Mouse (Mus musculus): ENCODE measurements at regions not wholly inside any gene's neighbourhood (a gene's known extent, or its start where the extent isn't known, plus 50 kb on each side); places are given as distances from the start of the nearest gene placed in this dataset.

DNA sequence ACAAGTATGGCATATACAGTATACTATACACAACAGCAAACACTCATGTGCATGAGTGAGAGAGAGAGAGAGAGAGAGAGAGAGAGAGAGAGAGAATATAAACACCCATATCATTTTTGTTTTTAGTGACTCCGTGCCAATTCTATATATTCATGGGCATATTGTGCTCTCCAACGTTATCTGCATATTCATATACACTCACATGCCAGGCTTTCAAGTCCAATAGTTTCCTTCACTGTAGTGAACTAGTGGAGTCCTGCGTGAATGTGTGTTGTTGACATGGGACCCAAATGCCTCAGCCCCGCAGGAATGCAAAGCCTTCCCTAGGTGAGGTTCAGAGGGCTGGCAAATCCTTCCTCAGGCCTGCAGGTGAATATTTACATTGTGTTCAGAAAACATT, 53.4 kb upstream of the Nab1 start:
- Histone ChIP-seq H3K4me2 (no peak overlapping the region), H3K27me3 (no peaks in the 10 kb centered on the region), H3K36me3 (no peaks in the 10 kb centered on the region), H3K4me3 (no peak overlapping the region), H3K9ac (no peak overlapping the region), H3K9me3 (no peaks in the 10 kb centered on the region), H3K27ac (no peak overlapping the region), H3K4me1 (0 out of 2 replicates have a peak, but pooled peaks cover 6% of the 10 kb centered on the region)
- no peak for ATAC-seq (ENCODE audit: insufficient number of reproducible peaks, insufficient read depth, low FRiP score, low TSS enrichment, low read depth)
- WGBS = 62% methylated on average over 4 of the region's 4 CpGs

DNA sequence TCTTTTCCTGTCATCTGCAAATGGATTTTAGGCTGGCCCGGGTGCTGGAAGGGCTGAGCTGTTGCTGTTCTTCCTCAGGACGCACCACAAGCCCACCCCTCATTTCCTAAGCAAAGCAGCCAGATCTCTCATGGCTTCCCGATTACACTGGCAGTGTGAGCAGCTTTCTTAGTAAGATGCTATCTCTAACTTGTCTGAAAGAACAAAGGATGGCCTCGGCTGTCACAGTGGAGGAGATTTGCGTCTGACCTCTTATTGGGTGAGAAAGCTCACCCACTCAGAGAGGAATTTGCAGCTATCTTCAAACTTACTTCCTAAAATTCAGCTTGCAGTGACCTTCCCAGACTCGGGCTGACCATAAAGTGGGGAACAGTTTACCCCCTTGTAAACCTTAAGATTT, 64.7 kb upstream of the Nemp2 start:
- no peak overlapping the region for H3K4me2 ChIP-seq
- H3K4me1 ChIP-seq = no peaks in the 10 kb centered on the region
- H3K27me3 ChIP-seq = no peaks in the 10 kb centered on the region
- WGBS = 45% methylated on average over 6 of the region's 6 CpGs
- H3K27ac ChIP-seq = no peak overlapping the region
- H3K9ac ChIP-seq = no peak overlapping the region
- no peaks in the 10 kb centered on the region for H3K9me3 ChIP-seq
- ATAC-seq (ENCODE audit: insufficient number of reproducible peaks, insufficient read depth, low FRiP score, low TSS enrichment, low read depth) = no peak
- H3K36me3 ChIP-seq = no peaks in the 10 kb centered on the region
- H3K4me3 ChIP-seq = no peak overlapping the region

DNA sequence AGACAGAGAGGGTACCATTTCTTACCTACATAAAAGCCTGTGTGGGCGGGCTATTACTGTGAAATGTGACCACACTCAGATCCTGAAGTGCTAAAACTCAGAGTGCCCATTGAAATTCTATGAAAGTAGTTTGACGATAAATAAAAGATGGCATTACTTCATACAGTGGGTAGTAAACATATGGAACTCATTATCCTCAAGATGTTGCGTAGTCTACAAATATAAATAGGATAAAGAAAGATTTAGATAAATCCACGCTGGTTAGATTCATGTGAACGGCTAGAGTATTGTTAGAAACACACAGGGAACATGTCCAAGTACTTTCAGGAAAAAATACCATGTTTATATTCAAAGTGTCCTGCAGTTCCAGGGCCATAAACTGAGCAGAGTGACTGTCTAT, 58.8 kb upstream of the Nemp2 start:
- Histone ChIP-seq H3K4me2 (no peak overlapping the region), H3K36me3 (no peaks in the 10 kb centered on the region), H3K27me3 (no peaks in the 10 kb centered on the region), H3K4me1 (no peaks in the 10 kb centered on the region), H3K4me3 (no peak overlapping the region), H3K27ac (no peak overlapping the region), H3K9me3 (no peaks in the 10 kb centered on the region), H3K9ac (no peak overlapping the region)
- WGBS = 44% methylated on average over 5 of the region's 5 CpGs
- no peak for ATAC-seq (ENCODE audit: insufficient number of reproducible peaks, insufficient read depth, low FRiP score, low TSS enrichment, low read depth)

DNA sequence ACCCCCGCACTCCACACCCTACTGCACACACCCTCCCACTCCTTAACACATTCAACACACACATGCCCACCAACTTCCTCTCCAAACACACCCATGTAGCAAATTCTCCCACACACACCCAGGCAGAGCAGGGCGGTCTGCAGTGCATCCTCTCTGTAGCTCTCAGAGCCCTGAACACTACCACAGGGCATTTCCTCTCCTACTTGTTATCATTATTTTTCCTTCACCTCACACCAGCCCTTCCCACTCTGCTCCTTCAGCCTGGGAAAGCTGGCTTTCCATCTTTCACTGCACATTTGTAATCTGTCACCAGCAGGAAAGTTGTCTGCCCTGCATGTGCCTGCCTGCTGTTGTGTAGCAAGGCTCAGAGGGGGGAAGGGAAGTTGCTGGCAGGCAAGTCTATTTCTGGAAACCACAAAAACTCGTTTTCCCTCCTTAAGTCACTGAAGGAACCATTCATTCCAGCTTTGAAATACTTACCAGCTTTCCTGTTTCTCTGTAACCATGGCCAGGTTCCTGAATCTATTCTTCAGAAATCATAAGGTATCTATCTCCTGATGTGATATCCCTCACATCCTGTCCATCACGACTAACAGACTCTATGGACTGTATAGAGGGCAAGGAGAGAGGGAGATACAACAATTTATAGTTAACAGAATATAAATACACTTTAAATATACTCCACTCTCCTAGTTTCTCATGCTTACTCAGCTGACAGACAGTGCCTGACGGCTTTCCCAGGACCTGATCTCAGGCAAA, 52.0 kb upstream of the Nemp2 start:
- Histone ChIP-seq H3K4me2 (peak overlapping the region; percentile 38), H3K27me3 (no peaks in the 10 kb centered on the region), H3K9ac (peak overlapping the region; percentile 22; the same call in 1 of the 2 replicates), H3K36me3 (no peaks in the 10 kb centered on the region), H3K4me3 (no peak overlapping the region), H3K9me3 (no peaks in the 10 kb centered on the region), H3K4me1 (peaks cover 26% of the 10 kb centered on the region), H3K27ac (peak overlapping the region; percentile 90)
- ATAC-seq (ENCODE audit: insufficient number of reproducible peaks, insufficient read depth, low FRiP score, low TSS enrichment, low read depth) = peak; percentile 84
- 14% methylated on average over 5 of the region's 5 CpGs for WGBS

DNA sequence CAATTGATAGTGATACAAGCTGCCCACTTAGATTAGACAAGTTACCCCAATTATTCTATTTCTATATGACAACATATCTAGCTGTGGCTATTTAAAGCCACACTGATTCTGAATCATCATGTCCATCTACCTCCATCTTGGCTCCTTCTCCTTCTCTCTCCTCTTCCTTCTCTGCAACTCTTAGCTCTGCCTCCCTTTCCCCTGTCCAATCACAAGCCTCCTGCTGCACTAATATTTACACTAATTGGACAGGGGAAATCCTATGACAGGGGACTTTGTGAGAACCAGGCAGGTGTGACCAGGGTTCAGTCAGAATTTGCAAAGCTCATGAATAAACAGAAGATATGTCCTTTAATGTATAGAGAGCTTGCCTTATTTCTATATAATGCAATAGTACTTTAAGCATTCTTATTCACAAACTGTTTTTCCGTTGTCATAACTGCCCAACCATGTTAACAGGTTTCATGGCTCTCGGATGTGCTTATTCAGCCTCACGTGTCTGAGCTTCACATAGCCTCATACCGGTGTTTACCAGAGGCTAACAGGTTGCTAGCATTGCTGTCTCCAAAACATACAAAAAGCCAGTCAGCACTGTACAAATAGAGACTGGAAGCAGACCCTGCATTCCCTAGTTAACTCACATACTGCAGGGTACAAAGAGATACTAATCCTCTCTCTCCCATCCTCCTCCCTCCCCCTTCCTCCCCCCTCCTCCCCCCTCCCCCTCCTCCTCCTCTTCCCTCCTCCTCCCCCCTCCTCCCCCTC, 50.2 kb upstream of the Nemp2 start:
- Histone ChIP-seq H3K27ac (no peak overlapping the region), H3K36me3 (no peaks in the 10 kb centered on the region), H3K9ac (no peak overlapping the region), H3K9me3 (no peaks in the 10 kb centered on the region), H3K4me2 (no peak overlapping the region), H3K4me1 (peaks cover 26% of the 10 kb centered on the region), H3K4me3 (no peak overlapping the region), H3K27me3 (no peaks in the 10 kb centered on the region)
- WGBS = 87% methylated on average over 4 of the region's 4 CpGs
- no peak for ATAC-seq (ENCODE audit: insufficient number of reproducible peaks, insufficient read depth, low FRiP score, low TSS enrichment, low read depth)
